Comparison of ENCODE assay signal across 8 mouse cellular contexts in the genomic region with DNA sequence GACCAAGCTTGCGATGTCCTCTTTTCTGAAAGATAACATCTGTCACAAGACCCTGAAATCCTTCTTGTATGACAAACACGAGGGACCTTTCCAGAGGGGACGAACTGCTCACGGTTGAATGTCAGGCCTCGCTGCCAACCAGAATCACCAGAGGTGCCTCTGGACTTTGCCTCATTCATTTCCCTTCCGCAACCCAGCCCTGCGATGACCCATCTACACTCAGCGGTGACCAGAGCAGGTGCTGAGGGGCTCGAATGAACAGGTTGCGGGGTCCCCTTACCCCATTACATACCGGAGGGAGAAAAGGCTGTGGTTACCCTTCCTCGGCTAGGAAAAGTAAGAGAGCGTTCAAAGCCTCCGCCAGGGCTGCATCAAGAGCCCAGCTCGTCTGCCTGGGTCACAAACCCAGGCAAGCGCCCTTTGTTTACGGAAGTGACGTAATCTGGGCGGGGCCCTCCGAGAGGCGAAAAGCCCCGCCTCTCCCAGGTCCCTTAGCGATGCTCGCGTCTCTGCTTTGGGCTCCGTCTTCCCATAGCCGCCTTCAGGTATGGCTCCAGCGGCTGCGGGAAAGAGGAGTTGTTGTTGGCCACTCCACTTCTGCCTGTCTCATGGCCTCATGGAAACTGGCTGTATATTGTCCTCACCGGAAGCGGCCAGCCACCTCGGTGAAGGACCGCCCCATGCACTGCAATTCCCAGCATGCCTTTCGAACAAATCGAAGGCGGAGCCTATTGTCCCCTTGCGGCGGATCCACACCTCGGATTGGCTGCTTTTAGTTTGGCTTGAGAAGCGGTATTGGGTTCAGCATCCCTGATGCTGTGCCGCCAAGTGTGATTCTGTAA. TPM values are rescaled to one million over a fixed set of nuclear protein-coding genes. Genes with fewer than 3 reads are reported as not detected.
DNase-seq lines count a peak whose midpoint lies in the region; ATAC-seq lines count a peak whose summit lies in the region.

A gene (minus strand): TSS at position 439 of the 842 bp plus-strand sequence.

- H3K4me2 ChIP-seq in lung, embryonic 16.5 days (ENCODE audit: low read depth, low read length) = peak within 1 kb of the TSS; percentile 82

- H3K9ac ChIP-seq in lung, embryonic 16.5 days (ENCODE audit: low read length) = peak within 1 kb of the TSS; percentile 67

- no peaks in the 10 kb centered on the region for H3K9me3 ChIP-seq in lung, embryonic 16.5 days (ENCODE audit: control insufficient read depth, low read length)

- WGBS in lung, embryonic 16.5 days = under 1% methylated on average over 41 of the region's 41 CpGs

- H3K27me3 ChIP-seq in lung, embryonic 16.5 days (ENCODE audit: control insufficient read depth, insufficient read depth, low read depth, low read length) = no peaks in the 10 kb centered on the region

- ATAC-seq in hematopoietic stem cell, adult 5-6 weeks (replicated peaks in 1 of 2; ENCODE audit: insufficient read depth in 1 of 2, low FRiP score in 2 of 2, low TSS enrichment in 1 of 2, low read depth in 1 of 2, poor library complexity in 2 of 2, severe bottlenecking in 2 of 2) = peak; percentile 97
- ATAC-seq in lung, embryonic 16.5 days (ENCODE audit: low read depth) = peak; percentile 98

- H3K4me1 ChIP-seq in lung, embryonic 16.5 days (replicated peaks; ENCODE audit: control insufficient read depth, insufficient read depth, low read length) = peaks cover 4% of the 10 kb centered on the region; the same call in 1 of the 2 replicates

- H3K27ac ChIP-seq in lung, embryonic 16.5 days (ENCODE audit: low read length) = no peak within 1 kb of the TSS; the same call in 1 of the 2 replicates

- H3K4me3 ChIP-seq in lung, embryonic 16.5 days (ENCODE audit: low read length) = peak within 1 kb of the TSS; percentile 77

- H3K36me3 ChIP-seq in lung, embryonic 16.5 days (ENCODE audit: control insufficient read depth, insufficient read depth, low read length) = no peaks in the 10 kb centered on the region

- DNase-seq in MEL-GATA-1-ER (ENCODE audit: extremely low read depth, low read depth) = peak; percentile 86
- DNase-seq in cerebellum, adult 8-10 months = peak; percentile 97
- peak; percentile 94 for DNase-seq in forelimb bud, embryonic 11.5 days (ENCODE audit: low read depth, low spot score)
- peak; percentile 96 for DNase-seq in layer of hippocampus, adult 9-10 months (ENCODE audit: low spot score)
- peak; percentile 90 for DNase-seq in ovary, postnatal 10 days (ENCODE audit: low spot score)
- DNase-seq in thymus, postnatal 10 days (ENCODE audit: low spot score in 2 of 2) = peak; percentile 91 to 94

RNA-seq across cellular contexts. Expression of the gene that starts here (rescaled TPM):
- total RNA-seq in hematopoietic stem cell, adult 5-6 weeks (2017) = 16.9 and 20.1 TPM in 2 replicates
- 15.0 and 15.5 TPM in 2 replicates for polyA plus RNA-seq in lung, embryonic 16.5 days (2015; fragmentation: Nextera tagmentation; extraction: Ambion mirVana)
